Mouse (Mus musculus) ES-E14 (cell line): Measurements from ENCODE around the gene Armc10. TPM values are rescaled to one million over a fixed set of nuclear protein-coding genes. Genes with fewer than 3 reads are reported as not detected.

ENCODE experiments used
- DNase-seq: peaks from one replicate; pipeline ENCODE4 v3.0.0-alpha.2; 2013; ENCODE audit warnings: low read depth, low spot score
- H3K27ac ChIP-seq: 2 replicates; pipeline ENCODE4 v1.5.1; 2012; ENCODE audit warnings: low read depth, mild to moderate bottlenecking, low read length, moderate library complexity, mixed read lengths; ENCODE audit not compliant: poor library complexity, insufficient read depth, severe bottlenecking
- H3K36me3 ChIP-seq: 2 replicates; pipeline ENCODE4 v1.6.1; 2012; ENCODE audit warnings: mild to moderate bottlenecking, low read length, moderate library complexity, mixed read lengths; ENCODE audit not compliant: control insufficient read depth, poor library complexity, insufficient read depth, severe bottlenecking
- H3K4me1 ChIP-seq, 2 experiments: fragments of 150-350 bp in 1 of 2; sonication (generic) in 1 of 2; 2 replicates each; pipeline ENCODE4 v1.6.1; 2012; ENCODE audit warnings: low read length in 2 of 2, mild to moderate bottlenecking in 1 of 2, mixed read lengths in 1 of 2; ENCODE audit not compliant: control insufficient read depth in 2 of 2, insufficient read depth in 2 of 2, poor library complexity in 1 of 2
- H3K4me3 ChIP-seq, 2 experiments: fragments of 150-350 bp in 1 of 2; sonication (generic) in 1 of 2; 2 replicates each; pipeline ENCODE4 v1.5.1; 2012; ENCODE audit warnings: low read length in 2 of 2, low read depth in 1 of 2, mild to moderate bottlenecking in 1 of 2, mixed read lengths in 1 of 2; ENCODE audit not compliant: insufficient read depth in 1 of 2, poor library complexity in 1 of 2, severe bottlenecking in 1 of 2
- H3K9ac ChIP-seq: 2 replicates; pipeline ENCODE4 v1.6.1; 2012; ENCODE audit warnings: low read depth, mild to moderate bottlenecking, low read length, mixed read lengths; ENCODE audit not compliant: poor library complexity, insufficient read depth, severe bottlenecking
- H3K9me3 ChIP-seq: fragments of 150-350 bp; sonication (generic); 2 replicates; pipeline ENCODE4 v1.6.1; 2012; ENCODE audit warnings: low read depth, mild to moderate bottlenecking, low read length; ENCODE audit not compliant: control insufficient read depth, insufficient read depth
- CHD2 ChIP-seq: IDR thresholded peaks from 2 replicates; pipeline ENCODE4 v1.6.1; 2014; ENCODE audit warnings: mild to moderate bottlenecking, low read depth, low read length, inconsistent platforms
- HCFC1 ChIP-seq: IDR thresholded peaks from 2 replicates; pipeline ENCODE4 v1.6.1; 2012; ENCODE audit warnings: low read length, inconsistent platforms, borderline replicate concordance; ENCODE audit not compliant: insufficient read depth
- MAFK ChIP-seq: IDR thresholded peaks from 2 replicates; pipeline ENCODE4 v1.6.1; 2014; ENCODE audit warnings: mild to moderate bottlenecking, low read depth, low read length, inconsistent platforms; ENCODE audit not compliant: insufficient read depth
- ZC3H11A ChIP-seq: IDR thresholded peaks from 2 replicates; pipeline ENCODE4 v1.6.1; 2012; ENCODE audit warnings: low read depth, mild to moderate bottlenecking, inconsistent platforms, low read length, borderline replicate concordance
- ZNF384 ChIP-seq: IDR thresholded peaks from 2 replicates; pipeline ENCODE4 v1.6.1; 2012; ENCODE audit warnings: low read depth, low read length, inconsistent platforms
- in situ Hi-C, 2 experiments: fragments of 600-800 bp; cut with MboI; formaldehyde crosslinking; loops; one replicate each; pipeline ENCODE4 v1.15.1; 2025; ENCODE audit warnings: low sequenced_read_pairs in 2 of 2, inconsistent platforms in 1 of 2; ENCODE audit not compliant: unreplicated experiment in 2 of 2
- total RNA-seq: library from RNA; depleted of rRNA; stranded (reverse); fragments of 300-350 nt; gene quantifications from 2 replicates; pipeline ENCODE4 v1.2.3, GENCODE M21; 2012

Gene Armc10
- total RNA-seq, 1 experiment = 73.6 TPM

- TF ChIP-seq HCFC1 (no peak), ZNF384 (no peak), CHD2 (no peak), ZC3H11A (no peak), MAFK (no peak)
- in situ Hi-C loops = no loop called here
- H3K27ac ChIP-seq = no peak overlapping the region
- H3K4me1 ChIP-seq = no peaks in the 10 kb centered on the region
- DNase-seq = no peak
- no peak overlapping the region for H3K9ac ChIP-seq
- no peak overlapping the region for H3K4me3 ChIP-seq
- no peaks in the 10 kb centered on the region for H3K9me3 ChIP-seq
- no peaks in the 10 kb centered on the region for H3K36me3 ChIP-seq
Measured at GRCm38 (mm10) chr5:21625916-21626315, 19.7 kb upstream of the Armc10 start.

- in situ Hi-C loops = no loop called here
Measured at GRCm38 (mm10) chr5:21640961-21641360, 4.7 kb upstream of the Armc10 start.

GRCm38 (mm10) chr5:21643606-21644005 lies 2.0 kb upstream of the Armc10 start:
- DNase-seq = no peak
- TF ChIP-seq ZC3H11A = no peak
- TF ChIP-seq CHD2 = no peak
- TF ChIP-seq ZNF384 = no peak
- no peak for TF ChIP-seq HCFC1
- no peak for TF ChIP-seq MAFK
- Histone ChIP-seq H3K9ac (no peak overlapping the region), H3K4me1 (peaks cover 0 to 7% of the 10 kb centered on the region in 2 experiments; a peak in 2 of 4 replicates), H3K27ac (no peak overlapping the region), H3K36me3 (peaks cover 7% of the 10 kb centered on the region), H3K9me3 (no peaks in the 10 kb centered on the region), H3K4me3 (no peak overlapping the region)
- in situ Hi-C loops = no loop called here

More at GRCm38 (mm10) chr5:21640961-21641360, 4.7 kb upstream of the Armc10 start:
- no peaks in the 10 kb centered on the region for H3K36me3 ChIP-seq
- no peak for DNase-seq
- H3K27ac ChIP-seq = no peak overlapping the region
- no peak overlapping the region for H3K9ac ChIP-seq
- no peak for TF ChIP-seq ZNF384
- peaks cover 4% of the 10 kb centered on the region; the same call in 1 of the 2 replicates for H3K9me3 ChIP-seq
- H3K4me3 ChIP-seq = no peak overlapping the region
- peaks cover 0 to 7% of the 10 kb centered on the region in 2 experiments; a peak in 2 of 4 replicates for H3K4me1 ChIP-seq

- Histone ChIP-seq H3K36me3 (peaks cover 15% of the 10 kb centered on the region), H3K4me3 (peak overlapping the region; percentile 71 to 82), H3K27ac (no peak overlapping the region), H3K9ac (peak overlapping the region; percentile 48), H3K4me1 (peaks cover 0 to 7% of the 10 kb centered on the region in 2 experiments; a peak in 2 of 4 replicates), H3K9me3 (no peaks in the 10 kb centered on the region)
- in situ Hi-C loops = no loop called here
- no peak for DNase-seq
- TF ChIP-seq CHD2 = no peak; the same call in 1 of the 2 replicates
- no peak for TF ChIP-seq MAFK
- TF ChIP-seq HCFC1 = no peak
- TF ChIP-seq ZC3H11A = no peak
- TF ChIP-seq ZNF384 = no peak
Measured at GRCm38 (mm10) chr5:21644891-21645438, 648 bp upstream of the Armc10 start.

- Histone ChIP-seq H3K4me3 (peak overlapping the region; percentile 85 to 96), H3K9ac (peak overlapping the region; percentile 80), H3K36me3 (peaks cover 21% of the 10 kb centered on the region), H3K9me3 (no peaks in the 10 kb centered on the region), H3K4me1 (peaks cover 0 to 7% of the 10 kb centered on the region in 2 experiments; a peak in 2 of 4 replicates), H3K27ac (peak overlapping the region; percentile 57)
- no peak for DNase-seq
- in situ Hi-C loops = no loop called here
- TF ChIP-seq CHD2 (no peak), HCFC1 (no peak), MAFK (no peak), ZC3H11A (no peak), ZNF384 (no peak)
Measured at GRCm38 (mm10) chr5:21646133-21646491, 499 bp downstream of the Armc10 start.
